Mouse (Mus musculus): ENCODE data around the gene Klf13.

GRCm38 (mm10) chr7:63965635-63966418 is 27.1 kb upstream of the Klf13 start:
- no peak for TF ChIP-seq EP300 (IDR thresholded peaks at IDR 0.05; ENCODE audit: insufficient read depth, low read depth, low read length)
- TF ChIP-seq POLR2A (IDR thresholded peaks at IDR 0.05; ENCODE audit: insufficient read depth, low read depth, low read length) = no peak
